ENCODE assay signal across 1 mouse cellular context in the genomic region with DNA sequence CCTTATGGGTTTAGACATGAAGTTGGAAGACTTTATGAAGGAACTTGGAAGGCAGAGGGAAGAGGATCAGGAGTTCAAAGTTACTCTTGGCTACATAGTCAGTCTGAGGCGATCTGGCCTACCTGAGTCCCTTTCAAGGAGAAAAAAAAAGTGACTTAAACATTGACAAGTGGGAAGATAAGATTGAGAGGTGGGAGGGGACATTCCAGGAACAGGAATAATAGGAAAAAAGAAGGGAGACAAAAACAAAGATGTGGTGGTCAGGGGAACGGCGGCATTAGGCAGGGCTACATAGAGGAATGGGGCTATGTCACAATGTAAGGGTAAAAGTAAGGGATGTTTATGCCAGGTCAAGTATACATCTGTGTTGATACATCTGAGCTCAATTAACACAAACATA.
TF ChIP-seq lines count a peak whose summit lies in the region.

No protein-coding gene starts in this region.

TF ChIP-seq in CH12.LX, 34 proteins besides CTCF, POLR2A, EP300 and RAD21 (continued from another document):
- TF ChIP-seq MAZ (IDR thresholded peaks at IDR 0.05; ENCODE audit: low read depth, low read length) (no peak), IRF4 (IDR thresholded peaks at IDR 0.05; ENCODE audit: low read depth, low read length) (no peak)
TF ChIP-seq in CH12.LX: peak in this region for 0.
